Mouse (Mus musculus) myocyte (in vitro differentiated cells): Measurements from ENCODE around the gene H2-T3. TPM values are rescaled to one million over a fixed set of nuclear protein-coding genes. Genes with fewer than 3 reads are reported as not detected.

Source experiments
- H3K27me3 ChIP-seq: one replicate; pipeline ENCODE4 v1.6.1; 2011; ENCODE audit not compliant: control insufficient read depth, insufficient read depth, insufficient read length
- H3K36me3 ChIP-seq: one replicate; pipeline ENCODE4 v1.6.1; 2011; ENCODE audit not compliant: control insufficient read depth, insufficient read depth
- H3K4me2 ChIP-seq: one replicate; pipeline ENCODE4 v1.6.1; 2011; ENCODE audit warnings: low read depth, control low read depth
- H3K4me3 ChIP-seq: one replicate; pipeline ENCODE4 v1.5.1; 2011; ENCODE audit warnings: mild to moderate bottlenecking, control low read depth, moderate library complexity
- H3K79me2 ChIP-seq: one replicate; pipeline ENCODE4 v1.6.1; 2011; ENCODE audit not compliant: control insufficient read depth, insufficient read depth
- H3ac ChIP-seq: one replicate; pipeline ENCODE4 v1.6.1; 2011; ENCODE audit not compliant: control insufficient read depth, insufficient read length
- CEBPB ChIP-seq: IDR thresholded peaks from 2 replicates; pipeline ENCODE4 v1.6.1; 2011; ENCODE audit warnings: mild to moderate bottlenecking, moderate library complexity; ENCODE audit not compliant: poor library complexity, insufficient read depth, severe bottlenecking
- E2F4 ChIP-seq: IDR thresholded peaks from one replicate; pipeline ENCODE4 v1.6.1; 2011; ENCODE audit warnings: mild to moderate bottlenecking, control low read depth, moderate library complexity; ENCODE audit not compliant: insufficient read depth
- MAX ChIP-seq: IDR thresholded peaks from one replicate; pipeline ENCODE4 v1.6.1; 2011; ENCODE audit warnings: low read depth, mild to moderate bottlenecking, control low read depth
- MYOD1 ChIP-seq, 3 experiments: IDR thresholded peaks; one replicate each; pipeline ENCODE4 v1.6.1; 2011; ENCODE audit warnings: control low read depth in 2 of 3, low read depth in 2 of 3, mild to moderate bottlenecking in 2 of 3, moderate library complexity in 1 of 3; ENCODE audit not compliant: insufficient read length in 2 of 3, control insufficient read depth in 1 of 3
- MYOG ChIP-seq, 3 experiments: IDR thresholded peaks; one replicate each; pipeline ENCODE4 v1.6.1; 2011; ENCODE audit warnings: control low read depth in 2 of 3, low read depth in 2 of 3, mild to moderate bottlenecking in 2 of 3; ENCODE audit not compliant: insufficient read length in 2 of 3, control insufficient read depth in 1 of 3, insufficient read depth in 1 of 3
- POLR2A ChIP-seq: IDR thresholded peaks from one replicate; pipeline ENCODE4 v1.6.1; 2011; ENCODE audit warnings: low read depth, mild to moderate bottlenecking, control low read depth, moderate library complexity; ENCODE audit not compliant: insufficient read length
- POLR2AphosphoS2 ChIP-seq: IDR thresholded peaks from one replicate; pipeline ENCODE4 v1.6.1; 2011; ENCODE audit warnings: low read depth, control low read depth; ENCODE audit not compliant: insufficient read length
- REST ChIP-seq: IDR thresholded peaks from one replicate; pipeline ENCODE4 v1.6.1; 2011; ENCODE audit warnings: mild to moderate bottlenecking, control low read depth, moderate library complexity; ENCODE audit not compliant: insufficient read depth, insufficient read length
- SRF ChIP-seq: IDR thresholded peaks from one replicate; pipeline ENCODE4 v1.6.1; 2011; ENCODE audit warnings: low read depth; ENCODE audit not compliant: control insufficient read depth, insufficient read length
- TCF12 ChIP-seq: IDR thresholded peaks from one replicate; pipeline ENCODE4 v1.6.1; 2011; ENCODE audit warnings: mild to moderate bottlenecking, control low read depth; ENCODE audit not compliant: poor library complexity, insufficient read depth, severe bottlenecking
- TCF3 ChIP-seq: IDR thresholded peaks from one replicate; pipeline ENCODE4 v1.6.1; 2011; ENCODE audit warnings: low read depth, control low read depth; ENCODE audit not compliant: insufficient read length
- USF1 ChIP-seq: IDR thresholded peaks from one replicate; pipeline ENCODE4 v1.6.1; 2011; ENCODE audit warnings: low read depth, mild to moderate bottlenecking, control low read depth, moderate library complexity
- polyA plus RNA-seq: library from polyadenylated mRNA; unstranded; fragments of >200 nt; fragmentation: generic; extraction: Trizol; gene quantifications from one replicate; pipeline ENCODE4 v1.2.1, GENCODE M21; 2012; ENCODE audit warnings: missing spikeins

The H2-T3 gene
- polyA plus RNA-seq, 1 experiment, result not detected

GRCm38 (mm10) chr17:36194471-36194870 is 4.4 kb upstream of the H2-T3 start:
- Histone ChIP-seq H3K27me3 (peaks cover 25% of the 10 kb centered on the region), H3K79me2 (no peaks in the 10 kb centered on the region), H3K4me2 (no peak overlapping the region), H3K4me3 (no peak overlapping the region), H3ac (no peak overlapping the region), H3K36me3 (no peaks in the 10 kb centered on the region)
- TF ChIP-seq USF1 (no peak), POLR2AphosphoS2 (no peak), MYOG (IDR thresholded peaks at IDR 0.05; ENCODE audit: control insufficient read depth in 1 of 3, insufficient read depth in 1 of 3, insufficient read length in 2 of 3, low read depth in 2 of 3) (no peak), REST (no peak), CEBPB (no peak), TCF3 (no peak), SRF (no peak), POLR2A (no peak), E2F4 (no peak), MAX (no peak), TCF12 (no peak), MYOD1 (IDR thresholded peaks at IDR 0.05; ENCODE audit: control insufficient read depth in 1 of 3, insufficient read length in 2 of 3, low read depth in 2 of 3) (no peak)

GRCm38 (mm10) chr17:36193546-36194141 is 3.6 kb upstream of the H2-T3 start:
- Histone ChIP-seq H3ac (no peak overlapping the region), H3K79me2 (no peaks in the 10 kb centered on the region), H3K4me3 (no peak overlapping the region), H3K4me2 (no peak overlapping the region), H3K27me3 (peaks cover 30% of the 10 kb centered on the region), H3K36me3 (no peaks in the 10 kb centered on the region)
- peak; percentile 55 for TF ChIP-seq CEBPB
- no peak for TF ChIP-seq SRF

GRCm38 (mm10) chr17:36192371-36192770 is 2.3 kb upstream of the H2-T3 start:
- Histone ChIP-seq H3K4me2 (no peak overlapping the region), H3K79me2 (no peaks in the 10 kb centered on the region), H3ac (no peak overlapping the region), H3K4me3 (no peak overlapping the region), H3K27me3 (peaks cover 34% of the 10 kb centered on the region), H3K36me3 (no peaks in the 10 kb centered on the region)
- TF ChIP-seq REST (no peak), USF1 (no peak), TCF12 (no peak), CEBPB (no peak), MAX (no peak), E2F4 (no peak), MYOG (IDR thresholded peaks at IDR 0.05; ENCODE audit: control insufficient read depth in 1 of 3, insufficient read depth in 1 of 3, insufficient read length in 2 of 3, low read depth in 2 of 3) (no peak), SRF (no peak)

- no peaks in the 10 kb centered on the region for H3K79me2 ChIP-seq
- H3K36me3 ChIP-seq, result no peaks in the 10 kb centered on the region
- no peak overlapping the region for H3K4me2 ChIP-seq
- TF ChIP-seq POLR2AphosphoS2 (no peak), POLR2A (no peak), MAX (no peak), USF1 (no peak), TCF3 (no peak), CEBPB (no peak), E2F4 (no peak), TCF12 (no peak), SRF (no peak), MYOD1 (IDR thresholded peaks at IDR 0.05; ENCODE audit: control insufficient read depth in 1 of 3, insufficient read length in 2 of 3, low read depth in 2 of 3) (no peak), REST (no peak), MYOG (IDR thresholded peaks at IDR 0.05; ENCODE audit: control insufficient read depth in 1 of 3, insufficient read depth in 1 of 3, insufficient read length in 2 of 3, low read depth in 2 of 3) (no peak)
- H3K27me3 ChIP-seq, result peaks cover 38% of the 10 kb centered on the region
- no peak overlapping the region for H3K4me3 ChIP-seq
- no peak overlapping the region for H3ac ChIP-seq
These were observed 457 bp downstream of the H2-T3 start for GRCm38 (mm10) chr17:36189491-36190168.

GRCm38 (mm10) chr17:36187540-36187939 is 2.5 kb downstream of the H2-T3 start:
- no peaks in the 10 kb centered on the region for H3K36me3 ChIP-seq
- H3K27me3 ChIP-seq, result peaks cover 29% of the 10 kb centered on the region
- no peak for TF ChIP-seq MYOD1 (IDR thresholded peaks at IDR 0.05; ENCODE audit: control insufficient read depth in 1 of 3, insufficient read length in 2 of 3, low read depth in 2 of 3)
- no peak overlapping the region for H3K4me2 ChIP-seq
- H3K79me2 ChIP-seq, result no peaks in the 10 kb centered on the region
- H3K4me3 ChIP-seq, result no peak overlapping the region
- H3ac ChIP-seq, result no peak overlapping the region
